In genomic region chr1:176075409-176075808, GRCm38 (mm10) we compare ENCODE assay signal across 8 mouse cellular contexts.
DNase-seq lines count a peak whose midpoint lies in the region; ATAC-seq lines count a peak whose summit lies in the region.

No protein-coding gene starts in this region.

- H3K27me3 ChIP-seq in forebrain, embryonic 13.5 days, result no peaks in the 10 kb centered on the region

- 31% methylated on average over 1 of the region's 1 CpGs for WGBS in forebrain, embryonic 13.5 days

- H3K4me1 ChIP-seq in forebrain, embryonic 13.5 days, result peaks cover 17% of the 10 kb centered on the region

- no peaks in the 10 kb centered on the region for H3K9me3 ChIP-seq in forebrain, embryonic 13.5 days (replicated peaks)

- ATAC-seq in forebrain, embryonic 13.5 days, result peak; percentile 93
- peak; percentile 76 to 77 for ATAC-seq in hematopoietic stem cell, adult 5-6 weeks (replicated peaks in 1 of 2; ENCODE audit: insufficient read depth in 1 of 2, low FRiP score in 2 of 2, low TSS enrichment in 1 of 2, low read depth in 1 of 2, poor library complexity in 2 of 2, severe bottlenecking in 2 of 2)

- no peak overlapping the region for H3K9ac ChIP-seq in forebrain, embryonic 13.5 days

- DNase-seq in left cerebral cortex, postnatal 14 days (ENCODE audit: low spot score in 2 of 2), result peak; percentile 8 to 38
- DNase-seq in left cerebral cortex, adult 8-10 months (ENCODE audit: low spot score in 2 of 2), result no peak
- peak; percentile 45 for DNase-seq in adrenal gland, adult 8-10 months
- DNase-seq in lung, adult 18-20 months, result peak; percentile 15 to 46
- peak; percentile 13 for DNase-seq in testis, postnatal 14 days (ENCODE audit: low spot score)
- DNase-seq in left cerebral cortex, postnatal 36 days (ENCODE audit: low spot score in 2 of 2), result no peak

- no peak overlapping the region for H3K4me2 ChIP-seq in forebrain, embryonic 13.5 days

- H3K36me3 ChIP-seq in forebrain, embryonic 13.5 days (ENCODE audit: poor library complexity, severe bottlenecking), result no peaks in the 10 kb centered on the region

- H3K27ac ChIP-seq in forebrain, embryonic 13.5 days, result no peak overlapping the region

- intact Hi-C loops in left cerebral cortex, postnatal 14 days (cut with DNase I), result no loop called here
- intact Hi-C loops in left cerebral cortex, postnatal 36 days (cut with DNase I), result no loop called here

- no peak overlapping the region for H3K4me3 ChIP-seq in forebrain, embryonic 13.5 days

Comparison
In these comparisons a context has a peak if more than half of its experiments do, and no peak if none do; other contexts are left out.
1. DNase-seq: peak in left cerebral cortex, postnatal 14 days (2 of 2), adrenal gland, adult 8-10 months (single experiment), lung, adult 18-20 months (2 of 2) and testis, postnatal 14 days (single experiment); none in left cerebral cortex, adult 8-10 months (0 of 2) and left cerebral cortex, postnatal 36 days (0 of 2).